Mouse (Mus musculus) heart, embryonic 15.5 days (tissue): ENCODE measurements around the gene Dad1. TPM values are rescaled to one million over a fixed set of nuclear protein-coding genes. Genes with fewer than 3 reads are reported as not detected.

Source experiments
- ATAC-seq: fragments of 200-750 bp; cut with Nextera tagmentation; replicated peaks from 2 replicates; pipeline ENCODE4 v1.8.0; 2017; ENCODE audit warnings: low read depth, moderate TSS enrichment; ENCODE audit not compliant: insufficient number of reproducible peaks, insufficient read depth, low FRiP score
- H3K27ac ChIP-seq: fragments of 300-500 bp; sonication (generic); 2 replicates; pipeline ENCODE4 v1.5.1; 2015; ENCODE audit warnings: mild to moderate bottlenecking, inconsistent platforms
- H3K27me3 ChIP-seq: fragments of 300-500 bp; sonication (generic); 2 replicates; pipeline ENCODE4 v1.6.1; 2015; ENCODE audit warnings: inconsistent platforms
- H3K36me3 ChIP-seq: fragments of 300-500 bp; sonication (generic); 2 replicates; pipeline ENCODE4 v1.6.1; 2015; ENCODE audit warnings: mild to moderate bottlenecking, inconsistent platforms
- H3K4me1 ChIP-seq: fragments of 300-500 bp; sonication (generic); replicated peaks from 2 replicates; pipeline ENCODE4 v1.6.1; 2015; ENCODE audit warnings: inconsistent platforms
- H3K4me2 ChIP-seq: fragments of 300-500 bp; sonication (generic); 2 replicates; pipeline ENCODE4 v1.6.1; 2015; ENCODE audit warnings: inconsistent platforms, mild to moderate bottlenecking, moderate library complexity
- H3K4me3 ChIP-seq: fragments of 300-500 bp; sonication (generic); 2 replicates; pipeline ENCODE4 v1.5.1; 2015; ENCODE audit warnings: mild to moderate bottlenecking, inconsistent platforms
- H3K9ac ChIP-seq: fragments of 300-500 bp; sonication (generic); 2 replicates; pipeline ENCODE4 v1.6.1; 2015; ENCODE audit warnings: mild to moderate bottlenecking, inconsistent platforms
- H3K9me3 ChIP-seq: fragments of 300-500 bp; sonication (generic); replicated peaks from 2 replicates; pipeline ENCODE4 v1.6.1; 2016; ENCODE audit warnings: inconsistent platforms
- WGBS: fragments of 180-500 bp; shearing (Covaris S2); methylation state at CpG from one replicate; pipeline ENCODE4 v1.1.7; 2015; ENCODE audit warnings: mixed read lengths; 5-methylcytosine and 5-hydroxymethylcytosine counted together
- polyA plus RNA-seq: library from polyadenylated mRNA; unstranded; fragments of >200 nt; fragmentation: Nextera tagmentation; extraction: Ambion mirVana; gene quantifications from 2 replicates; pipeline ENCODE4 v1.2.1, GENCODE M21; 2015

Dad1 gene
- 355 and 362 TPM in 2 replicates for polyA plus RNA-seq

- H3K4me2 ChIP-seq, result peak within 1 kb of the TSS; percentile 70
- peak within 1 kb of the TSS; percentile 83 for H3K9ac ChIP-seq
- H3K4me3 ChIP-seq, result peak within 1 kb of the TSS; percentile 93
- peak within 1 kb of the TSS; percentile 94 for H3K27ac ChIP-seq
- WGBS, result under 1% methylated on average over 39 of the region's 39 CpGs
- no peaks in the 10 kb centered on the region for H3K27me3 ChIP-seq
- no peaks in the 10 kb centered on the region for H3K9me3 ChIP-seq
- ATAC-seq, result peak; percentile 100
- H3K4me1 ChIP-seq, result peaks cover 48% of the 10 kb centered on the region
- peaks cover 4% of the 10 kb centered on the region; the same call in 1 of the 2 replicates for H3K36me3 ChIP-seq
Observed at GRCm38 (mm10) chr14:54253741-54254291, at the start of gene Dad1, which contains the start of gene Abhd4. TSS of gene Dad1 (minus strand) at chr14:54254104. TSS of gene Abhd4 (plus strand) at chr14:54254188.

GRCm38 (mm10) chr14:54300676-54301075, 46.8 kb upstream of the Dad1 start:
- H3K9ac ChIP-seq, result no peak overlapping the region
- no peak overlapping the region for H3K4me3 ChIP-seq
- 0 out of 2 replicates have a peak, but pooled peaks cover 3% of the 10 kb centered on the region for H3K27me3 ChIP-seq
- no peaks in the 10 kb centered on the region for H3K36me3 ChIP-seq
- H3K9me3 ChIP-seq, result no peaks in the 10 kb centered on the region
- H3K4me2 ChIP-seq, result no peak overlapping the region
- no peaks in the 10 kb centered on the region for H3K4me1 ChIP-seq
- H3K27ac ChIP-seq, result no peak overlapping the region
- ATAC-seq, result no peak
- WGBS, result 83% methylated on average over 3 of the region's 3 CpGs

GRCm38 (mm10) chr14:54300136-54300535, 46.2 kb upstream of the Dad1 start:
- Histone ChIP-seq H3K36me3 (no peaks in the 10 kb centered on the region), H3K27me3 (0 out of 2 replicates have a peak, but pooled peaks cover 3% of the 10 kb centered on the region), H3K4me3 (no peak overlapping the region), H3K4me2 (no peak overlapping the region), H3K27ac (no peak overlapping the region), H3K4me1 (no peaks in the 10 kb centered on the region), H3K9ac (no peak overlapping the region), H3K9me3 (no peaks in the 10 kb centered on the region)
- WGBS, result 70% methylated on average over 5 of the region's 5 CpGs
- no peak for ATAC-seq

GRCm38 (mm10) chr14:54284839-54285238, 30.9 kb upstream of the Dad1 start, which contains the start of gene Olfr49:
TSS of gene Olfr49 (minus strand) at chr14:54284939.
- H3K9ac ChIP-seq, result no peak within 1 kb of the TSS
- H3K36me3 ChIP-seq, result no peaks in the 10 kb centered on the region
- 52% methylated on average over 1 of the region's 1 CpGs for WGBS

GRCm38 (mm10) chr14:54276446-54276845, 22.5 kb upstream of the Dad1 start:
- Histone ChIP-seq H3K4me3 (no peak overlapping the region), H3K4me1 (no peaks in the 10 kb centered on the region), H3K27me3 (no peaks in the 10 kb centered on the region), H3K36me3 (no peaks in the 10 kb centered on the region), H3K27ac (no peak overlapping the region), H3K4me2 (no peak overlapping the region), H3K9ac (no peak overlapping the region), H3K9me3 (no peaks in the 10 kb centered on the region)
- no peak for ATAC-seq
- 77% methylated on average over 2 of the region's 2 CpGs for WGBS

More at GRCm38 (mm10) chr14:54284839-54285238, 30.9 kb upstream of the Dad1 start, which contains the start of gene Olfr49:
- no peak within 1 kb of the TSS for H3K4me3 ChIP-seq
- no peaks in the 10 kb centered on the region for H3K4me1 ChIP-seq
- no peaks in the 10 kb centered on the region for H3K9me3 ChIP-seq
- H3K27me3 ChIP-seq, result peaks cover 3% of the 10 kb centered on the region; the same call in 1 of the 2 replicates
- ATAC-seq, result no peak
- no peak within 1 kb of the TSS for H3K27ac ChIP-seq
- H3K4me2 ChIP-seq, result no peak within 1 kb of the TSS

GRCm38 (mm10) chr14:54272696-54273095, 18.8 kb upstream of the Dad1 start:
- Histone ChIP-seq H3K9me3 (no peaks in the 10 kb centered on the region), H3K4me3 (no peak overlapping the region), H3K4me1 (no peaks in the 10 kb centered on the region), H3K36me3 (peaks cover 10% of the 10 kb centered on the region), H3K27me3 (no peaks in the 10 kb centered on the region), H3K4me2 (no peak overlapping the region), H3K9ac (no peak overlapping the region), H3K27ac (no peak overlapping the region)
- no peak for ATAC-seq
- 89% methylated on average over 3 of the region's 3 CpGs for WGBS

- no peak overlapping the region for H3K9ac ChIP-seq
Observed at GRCm38 (mm10) chr14:54271976-54272606, 18.2 kb upstream of the Dad1 start.

GRCm38 (mm10) chr14:54270413-54270812, 16.5 kb upstream of the Dad1 start:
- no peak for ATAC-seq
- Histone ChIP-seq H3K4me1 (peaks cover 2% of the 10 kb centered on the region; the same call in 1 of the 2 replicates), H3K27me3 (no peaks in the 10 kb centered on the region), H3K27ac (no peak overlapping the region), H3K9ac (no peak overlapping the region), H3K9me3 (no peaks in the 10 kb centered on the region), H3K4me2 (no peak overlapping the region), H3K4me3 (no peak overlapping the region), H3K36me3 (peaks cover 22% of the 10 kb centered on the region)
- WGBS, result 88% methylated on average over 3 of the region's 3 CpGs

More at GRCm38 (mm10) chr14:54271976-54272606, 18.2 kb upstream of the Dad1 start:
- no peak for ATAC-seq
- H3K27me3 ChIP-seq, result no peaks in the 10 kb centered on the region
- H3K4me3 ChIP-seq, result no peak overlapping the region
- no peak overlapping the region for H3K27ac ChIP-seq
- no peaks in the 10 kb centered on the region for H3K9me3 ChIP-seq
- 81% methylated on average over 3 of the region's 3 CpGs for WGBS
- H3K4me1 ChIP-seq, result no peaks in the 10 kb centered on the region
- no peak overlapping the region for H3K4me2 ChIP-seq
- H3K36me3 ChIP-seq, result peaks cover 16% of the 10 kb centered on the region

- 91% methylated on average over 3 of the region's 3 CpGs for WGBS
- no peak for ATAC-seq
- H3K27me3 ChIP-seq, result no peaks in the 10 kb centered on the region
- no peak overlapping the region for H3K4me3 ChIP-seq
- H3K9ac ChIP-seq, result no peak overlapping the region
- no peaks in the 10 kb centered on the region for H3K9me3 ChIP-seq
- peaks cover 24% of the 10 kb centered on the region for H3K36me3 ChIP-seq
- H3K27ac ChIP-seq, result no peak overlapping the region
- peaks cover 7% of the 10 kb centered on the region; the same call in 1 of the 2 replicates for H3K4me1 ChIP-seq
- no peak overlapping the region for H3K4me2 ChIP-seq
Observed at GRCm38 (mm10) chr14:54269566-54269965, 15.7 kb upstream of the Dad1 start.

GRCm38 (mm10) chr14:54267966-54268365, 14.1 kb upstream of the Dad1 start:
- ATAC-seq, result no peak
- Histone ChIP-seq H3K9me3 (no peaks in the 10 kb centered on the region), H3K27ac (no peak overlapping the region), H3K4me3 (no peak overlapping the region), H3K4me2 (no peak overlapping the region), H3K9ac (no peak overlapping the region), H3K4me1 (peaks cover 12% of the 10 kb centered on the region), H3K36me3 (peaks cover 35% of the 10 kb centered on the region), H3K27me3 (no peaks in the 10 kb centered on the region)
- WGBS, result 89% methylated on average over 10 of the region's 10 CpGs

- no peak overlapping the region for H3K9ac ChIP-seq
- no peak overlapping the region for H3K4me2 ChIP-seq
- no peaks in the 10 kb centered on the region for H3K9me3 ChIP-seq
- no peak for ATAC-seq
- H3K27ac ChIP-seq, result no peak overlapping the region
- H3K36me3 ChIP-seq, result peaks cover 44% of the 10 kb centered on the region
- H3K27me3 ChIP-seq, result no peaks in the 10 kb centered on the region
- WGBS, result 75% methylated on average over 6 of the region's 6 CpGs
- H3K4me3 ChIP-seq, result no peak overlapping the region
- H3K4me1 ChIP-seq, result peaks cover 16% of the 10 kb centered on the region
Observed at GRCm38 (mm10) chr14:54265951-54266350, 12.0 kb upstream of the Dad1 start.
